Mouse (Mus musculus) embryonic facial prominence, embryonic 13.5 days (tissue): ENCODE data around the gene Pcbp2. TPM values are rescaled to one million over a fixed set of nuclear protein-coding genes. Genes with fewer than 3 reads are reported as not detected.

ENCODE experiments used
- ATAC-seq: fragments of 200-750 bp; cut with Nextera tagmentation; 2 replicates; pipeline ENCODE4 v1.8.0; 2017; ENCODE audit warnings: low read depth; ENCODE audit not compliant: insufficient number of reproducible peaks, insufficient read depth, low FRiP score, low TSS enrichment
- H3K27ac ChIP-seq: fragments of 300-500 bp; sonication (generic); 2 replicates; pipeline ENCODE4 v1.5.1; 2015; ENCODE audit warnings: moderate library complexity, mild to moderate bottlenecking, inconsistent platforms
- H3K27me3 ChIP-seq: fragments of 300-500 bp; sonication (generic); 2 replicates; pipeline ENCODE4 v1.6.1; 2015; ENCODE audit warnings: mild to moderate bottlenecking, inconsistent platforms
- H3K36me3 ChIP-seq: fragments of 300-500 bp; sonication (generic); 2 replicates; pipeline ENCODE4 v1.6.1; 2015; ENCODE audit warnings: mild to moderate bottlenecking, inconsistent platforms
- H3K4me1 ChIP-seq: fragments of 300-500 bp; sonication (generic); 2 replicates; pipeline ENCODE4 v1.6.1; 2015; ENCODE audit warnings: inconsistent platforms
- H3K4me2 ChIP-seq: fragments of 300-500 bp; sonication (generic); 2 replicates; pipeline ENCODE4 v1.6.1; 2015; ENCODE audit warnings: moderate library complexity, mild to moderate bottlenecking, inconsistent platforms
- H3K4me3 ChIP-seq: fragments of 300-500 bp; sonication (generic); 2 replicates; pipeline ENCODE4 v1.5.1; 2015; ENCODE audit warnings: mild to moderate bottlenecking, inconsistent platforms
- H3K9ac ChIP-seq: fragments of 300-500 bp; sonication (generic); 2 replicates; pipeline ENCODE4 v1.6.1; 2015; ENCODE audit warnings: mild to moderate bottlenecking, inconsistent platforms
- H3K9me3 ChIP-seq: fragments of 300-500 bp; sonication (generic); 2 replicates; pipeline ENCODE4 v1.6.1; 2016; ENCODE audit warnings: inconsistent platforms
- WGBS: fragments of 180-500 bp; shearing (Covaris S2); methylation state at CpG from one replicate; pipeline ENCODE4 v1.1.7; 2015; ENCODE audit warnings: mixed read lengths; 5-methylcytosine and 5-hydroxymethylcytosine counted together
- polyA plus RNA-seq: library from polyadenylated mRNA; unstranded; fragments of >200 nt; fragmentation: Nextera tagmentation; extraction: Ambion mirVana; gene quantifications from 2 replicates; pipeline ENCODE4 v1.2.1, GENCODE M21; 2015

Pcbp2 gene
- 262 and 269 TPM in 2 replicates for polyA plus RNA-seq

GRCm38 (mm10) chr15:102470183-102470604 lies at the start of gene Pcbp2:
Pcbp2 (plus strand) TSS chr15:102470539.
- H3K4me2 ChIP-seq, result peak within 1 kb of the TSS; percentile 73
- H3K27ac ChIP-seq, result peak within 1 kb of the TSS; percentile 99
- no peaks in the 10 kb centered on the region for H3K27me3 ChIP-seq
- H3K4me3 ChIP-seq, result peak within 1 kb of the TSS; percentile 86
- ATAC-seq, result peak; percentile 98
- peaks cover 18% of the 10 kb centered on the region for H3K36me3 ChIP-seq
- under 1% methylated on average over 26 of the region's 40 CpGs for WGBS
- no peaks in the 10 kb centered on the region for H3K9me3 ChIP-seq
- H3K4me1 ChIP-seq, result peaks cover 12% of the 10 kb centered on the region
- H3K9ac ChIP-seq, result peak within 1 kb of the TSS; percentile 98

- no peak overlapping the region for H3K27ac ChIP-seq
- WGBS, result 52% methylated on average over 1 of the region's 1 CpGs
- ATAC-seq, result no peak
- H3K4me2 ChIP-seq, result no peak overlapping the region
- H3K9me3 ChIP-seq, result no peaks in the 10 kb centered on the region
- H3K4me1 ChIP-seq, result no peaks in the 10 kb centered on the region
- no peak overlapping the region for H3K9ac ChIP-seq
- peaks cover 47% of the 10 kb centered on the region for H3K36me3 ChIP-seq
- no peak overlapping the region for H3K4me3 ChIP-seq
- H3K27me3 ChIP-seq, result no peaks in the 10 kb centered on the region
Observed at GRCm38 (mm10) chr15:102420986-102421385, 49.4 kb upstream of the Pcbp2 start.

GRCm38 (mm10) chr15:102421437-102421836 lies 48.9 kb upstream of the Pcbp2 start:
- Histone ChIP-seq H3K9me3 (no peaks in the 10 kb centered on the region), H3K4me1 (no peaks in the 10 kb centered on the region), H3K9ac (no peak overlapping the region), H3K4me3 (no peak overlapping the region), H3K27ac (no peak overlapping the region), H3K4me2 (no peak overlapping the region), H3K36me3 (peaks cover 48% of the 10 kb centered on the region), H3K27me3 (no peaks in the 10 kb centered on the region)
- no peak for ATAC-seq
- 60% methylated on average over 3 of the region's 3 CpGs for WGBS

GRCm38 (mm10) chr15:102423602-102424240 lies 46.6 kb upstream of the Pcbp2 start:
- H3K4me1 ChIP-seq, result no peaks in the 10 kb centered on the region
- ATAC-seq, result no peak
- no peak overlapping the region for H3K4me2 ChIP-seq
- H3K9ac ChIP-seq, result no peak overlapping the region
- H3K9me3 ChIP-seq, result no peaks in the 10 kb centered on the region
- H3K27ac ChIP-seq, result no peak overlapping the region
- 95% methylated on average over 2 of the region's 2 CpGs for WGBS
- no peak overlapping the region for H3K4me3 ChIP-seq
- no peaks in the 10 kb centered on the region for H3K27me3 ChIP-seq
- H3K36me3 ChIP-seq, result peaks cover 56% of the 10 kb centered on the region

GRCm38 (mm10) chr15:102424657-102425056 lies 45.7 kb upstream of the Pcbp2 start:
- whole genome bisulfite sequencing, result 88% methylated on average over 2 of the region's 2 CpGs
- Histone ChIP-seq H3K9ac (no peak overlapping the region), H3K36me3 (peaks cover 55% of the 10 kb centered on the region)

GRCm38 (mm10) chr15:102426963-102427362 lies 43.4 kb upstream of the Pcbp2 start:
- no peaks in the 10 kb centered on the region for H3K4me1 ChIP-seq
- H3K4me3 ChIP-seq, result no peak overlapping the region
- H3K9me3 ChIP-seq, result no peaks in the 10 kb centered on the region
- no peak for ATAC-seq
- H3K27ac ChIP-seq, result no peak overlapping the region
- no peak overlapping the region for H3K4me2 ChIP-seq
- WGBS, result 100% methylated on average over 1 of the region's 1 CpGs
- peaks cover 74% of the 10 kb centered on the region for H3K36me3 ChIP-seq
- H3K27me3 ChIP-seq, result no peaks in the 10 kb centered on the region
- no peak overlapping the region for H3K9ac ChIP-seq

More at GRCm38 (mm10) chr15:102424657-102425056, 45.7 kb upstream of the Pcbp2 start:
- H3K27me3 ChIP-seq, result no peaks in the 10 kb centered on the region
- no peak overlapping the region for H3K4me3 ChIP-seq
- no peak for ATAC-seq
- H3K4me2 ChIP-seq, result no peak overlapping the region
- no peak overlapping the region for H3K27ac ChIP-seq
- H3K9me3 ChIP-seq, result no peaks in the 10 kb centered on the region
- H3K4me1 ChIP-seq, result no peaks in the 10 kb centered on the region

GRCm38 (mm10) chr15:102432046-102432445 lies 38.3 kb upstream of the Pcbp2 start:
- peaks cover 86% of the 10 kb centered on the region for H3K36me3 ChIP-seq
- no peak for ATAC-seq
- no peak overlapping the region for H3K4me2 ChIP-seq
- H3K27me3 ChIP-seq, result no peaks in the 10 kb centered on the region
- H3K4me3 ChIP-seq, result no peak overlapping the region
- 88% methylated on average over 1 of the region's 1 CpGs for WGBS
- H3K9me3 ChIP-seq, result no peaks in the 10 kb centered on the region
- no peak overlapping the region for H3K27ac ChIP-seq
- H3K9ac ChIP-seq, result no peak overlapping the region
- no peaks in the 10 kb centered on the region for H3K4me1 ChIP-seq

GRCm38 (mm10) chr15:102433173-102433572 lies 37.2 kb upstream of the Pcbp2 start:
- H3K4me2 ChIP-seq, result no peak overlapping the region
- no peak overlapping the region for H3K9ac ChIP-seq
- 90% methylated on average over 4 of the region's 4 CpGs for WGBS
- H3K4me3 ChIP-seq, result no peak overlapping the region
- no peaks in the 10 kb centered on the region for H3K27me3 ChIP-seq
- H3K9me3 ChIP-seq, result no peaks in the 10 kb centered on the region
- H3K4me1 ChIP-seq, result no peaks in the 10 kb centered on the region
- peaks cover 80% of the 10 kb centered on the region for H3K36me3 ChIP-seq
- no peak overlapping the region for H3K27ac ChIP-seq
- no peak for ATAC-seq

- 50% methylated on average over 2 of the region's 2 CpGs for WGBS
- Histone ChIP-seq H3K9ac (0 out of 2 replicates have a peak overlapping the region, but pooled peaks have one; percentile 11), H3K4me1 (peaks cover 7% of the 10 kb centered on the region; the same call in 1 of the 2 replicates), H3K36me3 (0 out of 2 replicates have a peak, but pooled peaks cover 6% of the 10 kb centered on the region), H3K4me3 (no peak overlapping the region), H3K27me3 (no peaks in the 10 kb centered on the region), H3K27ac (no peak overlapping the region), H3K9me3 (no peaks in the 10 kb centered on the region), H3K4me2 (no peak overlapping the region)
- no peak for ATAC-seq
Observed at GRCm38 (mm10) chr15:102442490-102442889, 27.8 kb upstream of the Pcbp2 start.

GRCm38 (mm10) chr15:102445146-102445545 lies 25.2 kb upstream of the Pcbp2 start, which contains the start of gene Amhr2:
Amhr2 (plus strand) TSS chr15:102445367.
- WGBS, result 70% methylated on average over 8 of the region's 8 CpGs
- no peak within 1 kb of the TSS for H3K4me3 ChIP-seq
- no peak for ATAC-seq
- H3K36me3 ChIP-seq, result no peaks in the 10 kb centered on the region
- H3K27ac ChIP-seq, result no peak within 1 kb of the TSS
- H3K4me1 ChIP-seq, result peaks cover 7% of the 10 kb centered on the region; the same call in 1 of the 2 replicates
- no peak within 1 kb of the TSS for H3K9ac ChIP-seq
- H3K9me3 ChIP-seq, result no peaks in the 10 kb centered on the region
- H3K4me2 ChIP-seq, result no peak within 1 kb of the TSS
- no peaks in the 10 kb centered on the region for H3K27me3 ChIP-seq

GRCm38 (mm10) chr15:102446448-102446847 lies 23.9 kb upstream of the Pcbp2 start:
- H3K9me3 ChIP-seq, result no peaks in the 10 kb centered on the region
- H3K36me3 ChIP-seq, result no peaks in the 10 kb centered on the region
- H3K9ac ChIP-seq, result no peak overlapping the region
- no peak overlapping the region for H3K4me3 ChIP-seq
- 62% methylated on average over 5 of the region's 6 CpGs for WGBS
- no peaks in the 10 kb centered on the region for H3K27me3 ChIP-seq
- no peak for ATAC-seq
- peaks cover 7% of the 10 kb centered on the region; the same call in 1 of the 2 replicates for H3K4me1 ChIP-seq
- H3K4me2 ChIP-seq, result no peak overlapping the region
- no peak overlapping the region for H3K27ac ChIP-seq

GRCm38 (mm10) chr15:102449366-102449765 lies 21.0 kb upstream of the Pcbp2 start:
- no peaks in the 10 kb centered on the region for H3K27me3 ChIP-seq
- no peak for ATAC-seq
- no peak overlapping the region for H3K4me3 ChIP-seq

More at GRCm38 (mm10) chr15:102449366-102449765, 21.0 kb upstream of the Pcbp2 start:
- Histone ChIP-seq H3K4me1 (no peaks in the 10 kb centered on the region), H3K27ac (no peak overlapping the region), H3K9ac (no peak overlapping the region), H3K9me3 (no peaks in the 10 kb centered on the region), H3K36me3 (no peaks in the 10 kb centered on the region), H3K4me2 (no peak overlapping the region)
- 70% methylated on average over 8 of the region's 8 CpGs for WGBS
